Mouse (Mus musculus) heart, embryonic 16.5 days (tissue): ENCODE results near the gene Rrh. TPM values are rescaled to one million over a fixed set of nuclear protein-coding genes. Genes with fewer than 3 reads are reported as not detected.

Experiments
- ATAC-seq: fragments of 200-750 bp; cut with Nextera tagmentation; replicated peaks from 2 replicates; pipeline ENCODE4 v1.8.0; 2017; ENCODE audit warnings: moderate number of reproducible peaks; ENCODE audit not compliant: insufficient read depth, low FRiP score; ENCODE audit errors: extremely low read depth
- H3K27ac ChIP-seq: fragments of 300-500 bp; sonication (generic); 2 replicates; pipeline ENCODE4 v1.5.1; 2014; ENCODE audit warnings: mild to moderate bottlenecking, low read length, control low read depth, moderate library complexity
- H3K27me3 ChIP-seq: fragments of 300-500 bp; sonication (generic); 2 replicates; pipeline ENCODE4 v1.6.1; 2014; ENCODE audit warnings: low read length, mixed read lengths; ENCODE audit not compliant: control insufficient read depth, insufficient read depth
- H3K36me3 ChIP-seq: fragments of 300-500 bp; sonication (generic); 2 replicates; pipeline ENCODE4 v1.6.1; 2014; ENCODE audit not compliant: control insufficient read depth, insufficient read depth
- H3K4me1 ChIP-seq: fragments of 300-500 bp; sonication (generic); 2 replicates; pipeline ENCODE4 v1.6.1; 2014; ENCODE audit warnings: low read length, mixed read lengths; ENCODE audit not compliant: control insufficient read depth, insufficient read depth
- H3K4me2 ChIP-seq: fragments of 300-500 bp; sonication (generic); 2 replicates; pipeline ENCODE4 v1.6.1; 2014; ENCODE audit warnings: low read depth, mild to moderate bottlenecking, control low read depth, low read length
- H3K4me3 ChIP-seq: fragments of 300-500 bp; sonication (generic); 2 replicates; pipeline ENCODE4 v1.5.1; 2014; ENCODE audit warnings: mild to moderate bottlenecking, control low read depth, low read length
- H3K9ac ChIP-seq: fragments of 300-500 bp; sonication (generic); 2 replicates; pipeline ENCODE4 v1.6.1; 2014; ENCODE audit warnings: low read length, control low read depth
- H3K9me3 ChIP-seq: fragments of 300-500 bp; sonication (generic); replicated peaks from 2 replicates; pipeline ENCODE4 v1.6.1; 2016; ENCODE audit warnings: low read length; ENCODE audit not compliant: control insufficient read depth
- WGBS: fragments of 180-500 bp; shearing (Covaris S2); extraction: QIAGEN DNeasy Blood & Tissue Kit; methylation state at CpG from one replicate; pipeline ENCODE4 v1.1.7; 2014; 5-methylcytosine and 5-hydroxymethylcytosine counted together
- polyA plus RNA-seq: library from polyadenylated mRNA; unstranded; fragments of >200 nt; fragmentation: Nextera tagmentation; extraction: Ambion mirVana; gene quantifications from 2 replicates; pipeline ENCODE4 v1.2.1, GENCODE M21; 2015

Gene Rrh
- 0.08 TPM in 1 of 2 replicates, not detected in the other for polyA plus RNA-seq

- 89% methylated on average over 11 of the region's 11 CpGs for WGBS
- no peak within 1 kb of the TSS for H3K9ac ChIP-seq
- H3K27ac ChIP-seq = no peak within 1 kb of the TSS
- no peaks in the 10 kb centered on the region for H3K27me3 ChIP-seq
- H3K9me3 ChIP-seq = no peaks in the 10 kb centered on the region
- H3K4me3 ChIP-seq = no peak within 1 kb of the TSS
- ATAC-seq = no peak
- H3K4me1 ChIP-seq = no peaks in the 10 kb centered on the region
- no peak within 1 kb of the TSS for H3K4me2 ChIP-seq
- H3K36me3 ChIP-seq = peaks cover 22% of the 10 kb centered on the region
These were observed at the start of gene Rrh for GRCm38 (mm10) chr3:129822206-129822775. TSS of gene Rrh (minus strand) at chr3:129822587.

DNA sequence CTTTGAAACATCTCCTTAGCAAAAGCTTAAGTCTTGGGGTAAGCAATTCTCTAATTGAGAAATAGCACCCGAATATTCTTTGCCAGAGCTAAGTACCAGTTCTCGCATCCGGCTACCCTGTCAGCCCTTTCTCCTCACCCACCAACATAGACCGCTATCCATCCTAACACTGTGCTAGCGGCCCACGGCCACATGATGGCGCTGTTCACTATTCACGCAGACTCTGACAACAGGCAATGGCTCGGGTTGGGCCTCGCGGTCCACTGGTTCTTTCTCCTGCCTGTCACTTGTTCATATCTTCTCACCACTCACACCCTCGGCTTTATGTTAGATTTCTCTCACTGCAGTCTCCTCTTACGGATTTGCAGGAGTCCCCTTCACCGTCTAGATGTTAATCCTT is 41.3 kb upstream of the Rrh start:
- no peak for ATAC-seq
- H3K36me3 ChIP-seq = no peaks in the 10 kb centered on the region
- WGBS = 47% methylated on average over 14 of the region's 14 CpGs
- H3K4me3 ChIP-seq = no peak overlapping the region
- no peak overlapping the region for H3K27ac ChIP-seq
- no peaks in the 10 kb centered on the region for H3K27me3 ChIP-seq
- H3K4me2 ChIP-seq = no peak overlapping the region
- H3K4me1 ChIP-seq = no peaks in the 10 kb centered on the region
- no peak overlapping the region for H3K9ac ChIP-seq
- H3K9me3 ChIP-seq = peaks cover 4% of the 10 kb centered on the region; the same call in 1 of the 2 replicates

DNA sequence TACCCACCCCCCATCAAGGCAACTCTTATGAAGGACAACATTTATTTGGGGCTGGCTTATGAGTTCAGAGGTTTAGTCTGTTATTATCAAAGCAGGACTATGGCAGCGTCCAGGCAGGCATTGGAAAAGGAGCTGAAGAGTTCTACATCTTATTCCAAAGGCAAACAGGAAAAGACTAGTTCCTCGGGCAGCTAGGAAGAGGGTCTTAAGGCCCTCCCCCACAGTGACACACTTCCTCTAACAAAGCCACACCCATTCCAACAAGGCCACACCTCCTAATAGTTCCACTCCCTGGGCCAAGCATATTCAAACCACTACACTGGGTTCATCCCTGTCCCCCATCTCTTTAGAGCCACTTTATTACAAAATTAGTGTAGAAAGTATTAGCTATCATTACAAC is 40.2 kb upstream of the Rrh start:
- ATAC-seq = no peak
- H3K36me3 ChIP-seq = no peaks in the 10 kb centered on the region
- H3K9ac ChIP-seq = no peak overlapping the region
- no peak overlapping the region for H3K4me2 ChIP-seq
- no peak overlapping the region for H3K4me3 ChIP-seq
- no peaks in the 10 kb centered on the region for H3K27me3 ChIP-seq
- WGBS = 67% methylated on average over 2 of the region's 2 CpGs
- no peak overlapping the region for H3K27ac ChIP-seq
- H3K9me3 ChIP-seq = peaks cover 11% of the 10 kb centered on the region
- no peaks in the 10 kb centered on the region for H3K4me1 ChIP-seq

DNA sequence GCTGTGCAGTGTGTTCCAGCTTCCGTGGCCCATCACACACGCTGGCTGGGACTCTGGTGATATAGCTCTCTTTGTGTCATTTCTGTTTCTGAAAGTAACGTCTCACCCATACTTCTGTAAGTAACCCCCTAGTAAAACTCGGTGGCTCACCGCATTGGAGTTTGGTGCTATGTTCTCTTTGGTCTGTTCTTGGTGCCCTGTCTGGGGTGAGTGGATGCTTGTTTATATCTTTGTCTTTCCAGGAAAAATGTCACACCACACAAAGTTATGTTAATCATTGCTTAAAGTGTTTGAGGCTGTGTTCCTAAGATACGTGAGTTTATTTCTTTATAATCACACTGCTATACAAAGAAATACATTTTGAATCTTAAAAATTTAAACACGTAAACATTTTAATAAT is 24.5 kb upstream of the Rrh start:
- ATAC-seq = no peak

GRCm38 (mm10) chr3:129845868-129846267 is 23.5 kb upstream of the Rrh start:
- Histone ChIP-seq H3K4me3 (no peak overlapping the region), H3K27ac (no peak overlapping the region), H3K4me1 (no peaks in the 10 kb centered on the region), H3K9me3 (no peaks in the 10 kb centered on the region), H3K36me3 (no peaks in the 10 kb centered on the region), H3K27me3 (no peaks in the 10 kb centered on the region), H3K4me2 (no peak overlapping the region), H3K9ac (no peak overlapping the region)
- WGBS = 72% methylated on average over 2 of the region's 2 CpGs
- no peak for ATAC-seq

More for the DNA sequence above, 24.5 kb upstream of the Rrh start:
- H3K9me3 ChIP-seq = no peaks in the 10 kb centered on the region
- H3K36me3 ChIP-seq = no peaks in the 10 kb centered on the region
- no peaks in the 10 kb centered on the region for H3K4me1 ChIP-seq
- H3K27ac ChIP-seq = no peak overlapping the region
- 83% methylated on average over 7 of the region's 7 CpGs for WGBS
- no peaks in the 10 kb centered on the region for H3K27me3 ChIP-seq
- no peak overlapping the region for H3K4me2 ChIP-seq
- H3K9ac ChIP-seq = no peak overlapping the region
- no peak overlapping the region for H3K4me3 ChIP-seq

- no peaks in the 10 kb centered on the region for H3K36me3 ChIP-seq
- 35% methylated on average over 7 of the region's 7 CpGs for WGBS
- H3K4me2 ChIP-seq = no peak overlapping the region
- H3K4me3 ChIP-seq = no peak overlapping the region
- no peaks in the 10 kb centered on the region for H3K27me3 ChIP-seq
- H3K27ac ChIP-seq = no peak overlapping the region
- H3K4me1 ChIP-seq = peaks cover 8% of the 10 kb centered on the region; the same call in 1 of the 2 replicates
- ATAC-seq = no peak
- no peaks in the 10 kb centered on the region for H3K9me3 ChIP-seq
- H3K9ac ChIP-seq = no peak overlapping the region
These were observed 15.6 kb upstream of the Rrh start for GRCm38 (mm10) chr3:129838017-129838416.

GRCm38 (mm10) chr3:129836965-129837364 is 14.6 kb upstream of the Rrh start:
- peaks cover 8% of the 10 kb centered on the region; the same call in 1 of the 2 replicates for H3K4me1 ChIP-seq
- H3K9me3 ChIP-seq = no peaks in the 10 kb centered on the region
- ATAC-seq = no peak
- no peak overlapping the region for H3K27ac ChIP-seq
- H3K36me3 ChIP-seq = no peaks in the 10 kb centered on the region
- no peak overlapping the region for H3K9ac ChIP-seq
- 65% methylated on average over 6 of the region's 6 CpGs for WGBS
- H3K4me3 ChIP-seq = no peak overlapping the region
- H3K27me3 ChIP-seq = no peaks in the 10 kb centered on the region
- no peak overlapping the region for H3K4me2 ChIP-seq

- Histone ChIP-seq H3K36me3 (no peaks in the 10 kb centered on the region), H3K27ac (peak overlapping the region; percentile 67; the same call in 1 of the 2 replicates), H3K9ac (no peak overlapping the region), H3K4me2 (peak overlapping the region; percentile 54), H3K9me3 (no peaks in the 10 kb centered on the region), H3K27me3 (no peaks in the 10 kb centered on the region), H3K4me1 (peaks cover 10% of the 10 kb centered on the region; the same call in 1 of the 2 replicates), H3K4me3 (peak overlapping the region; percentile 14)
- 18% methylated on average over 11 of the region's 11 CpGs for WGBS
- ATAC-seq = no peak
These were observed 13.8 kb upstream of the Rrh start for GRCm38 (mm10) chr3:129836051-129836697.

DNA sequence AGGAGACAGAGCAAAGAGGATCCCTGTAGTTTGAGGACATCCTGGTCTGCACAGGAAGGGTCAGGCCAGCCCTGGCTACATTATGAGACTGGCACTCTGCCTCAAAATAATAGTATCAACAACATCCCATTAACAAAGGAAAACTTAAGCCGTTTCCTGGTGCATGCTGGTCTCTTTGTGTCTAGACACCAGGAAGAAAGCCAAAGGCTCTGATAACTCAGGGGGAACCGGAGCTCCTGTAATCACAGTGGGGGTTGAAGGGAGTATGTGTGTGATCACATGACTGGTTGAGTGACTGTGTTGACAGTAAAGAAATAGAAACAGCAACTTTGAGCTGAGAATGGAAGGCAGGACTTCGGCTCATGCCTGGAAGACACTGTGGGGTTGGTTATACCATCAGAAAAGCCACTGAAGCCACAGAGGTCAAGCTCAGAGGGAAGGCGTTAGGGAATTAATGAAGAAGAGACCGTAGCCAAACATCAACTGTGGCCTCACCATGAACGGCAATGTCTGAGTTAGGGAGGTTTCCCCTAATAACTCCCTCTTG is 13.1 kb upstream of the Rrh start, which contains the start of gene Cfi:
Gene Cfi (plus strand): TSS at position 497 of the 547 bp plus-strand sequence.
- peaks cover 10% of the 10 kb centered on the region; the same call in 1 of the 2 replicates for H3K4me1 ChIP-seq
- no peaks in the 10 kb centered on the region for H3K27me3 ChIP-seq
- no peak for ATAC-seq
- H3K4me2 ChIP-seq = peak within 1 kb of the TSS; percentile 54
- 34% methylated on average over 6 of the region's 6 CpGs for WGBS
- H3K9ac ChIP-seq = no peak within 1 kb of the TSS
- peak within 1 kb of the TSS; percentile 14 for H3K4me3 ChIP-seq
- no peaks in the 10 kb centered on the region for H3K9me3 ChIP-seq
- no peaks in the 10 kb centered on the region for H3K36me3 ChIP-seq
- H3K27ac ChIP-seq = peak within 1 kb of the TSS; percentile 67
